ENCODE assay signal across 8 mouse cellular contexts in genomic region chr14:74946751-74947375, GRCm38 (mm10). TPM values are rescaled to one million over a fixed set of nuclear protein-coding genes. Genes with fewer than 3 reads are reported as not detected.
DNase-seq lines count a peak whose midpoint lies in the region; ATAC-seq lines count a peak whose summit lies in the region.

No protein-coding gene starts in this region.

- WGBS in hindbrain, embryonic 12.5 days, result under 1% methylated on average over 56 of the region's 56 CpGs

- peaks cover 18% of the 10 kb centered on the region for H3K4me1 ChIP-seq in hindbrain, embryonic 12.5 days

- H3K9me3 ChIP-seq in hindbrain, embryonic 12.5 days (replicated peaks), result no peaks in the 10 kb centered on the region

- peak overlapping the region; percentile 85 for H3K9ac ChIP-seq in hindbrain, embryonic 12.5 days

- peak; percentile 59 for DNase-seq in MEL-GATA-1-ER (ENCODE audit: extremely low read depth, low read depth)
- peak; percentile 87 for DNase-seq in cerebellum, adult 9-11 months
- peak; percentile 69 to 79 for DNase-seq in frontal cortex, postnatal 10 days (ENCODE audit: low spot score in 2 of 2)
- DNase-seq in layer of hippocampus, postnatal 25 days (ENCODE audit: extremely low spot score in 1 of 2, low spot score in 1 of 2), result peak; percentile 72 to 75
- peak; percentile 86 for DNase-seq in lung, postnatal 14 days
- peak; percentile 82 for DNase-seq in ovary, postnatal 36 days (ENCODE audit: low spot score)
- DNase-seq in thymus, postnatal 25 days, result peak; percentile 89

- peak; percentile 80 for ATAC-seq in hindbrain, embryonic 12.5 days (ENCODE audit: low FRiP score)

- peak overlapping the region; percentile 86 for H3K27ac ChIP-seq in hindbrain, embryonic 12.5 days

- no peaks in the 10 kb centered on the region for H3K36me3 ChIP-seq in hindbrain, embryonic 12.5 days

- no peaks in the 10 kb centered on the region for H3K27me3 ChIP-seq in hindbrain, embryonic 12.5 days

- H3K4me3 ChIP-seq in hindbrain, embryonic 12.5 days, result peak overlapping the region; percentile 82

- H3K4me2 ChIP-seq in hindbrain, embryonic 12.5 days (replicated peaks), result peak overlapping the region; percentile 67

RNA-seq across cellular contexts. Expression of gene Lrch1, which starts 0.8 kb away (rescaled TPM):
- 13.3 and 23.4 TPM in 2 replicates for polyA plus RNA-seq in hindbrain, embryonic 12.5 days (2016; fragmentation: Nextera tagmentation; extraction: Ambion mirVana)
- 10 to 100 TPM; 17.8 to 18.9 TPM for total RNA-seq in layer of hippocampus, postnatal 25 days (2021)

Comparison
In these comparisons a context has a peak if more than half of its experiments do, and no peak if none do; other contexts are left out.
1. Peak in every context shown above with its lines: DNase-seq, ATAC-seq, H3K4me3 ChIP-seq and H3K27ac ChIP-seq.